Mouse (Mus musculus): Measurements from ENCODE around the gene Amfr. TPM values are rescaled to one million over a fixed set of nuclear protein-coding genes. Genes with fewer than 3 reads are reported as not detected.

The Amfr gene
- polyA plus RNA-seq, 1 experiment from 2014 or later: 63.1 TPM

DNA sequence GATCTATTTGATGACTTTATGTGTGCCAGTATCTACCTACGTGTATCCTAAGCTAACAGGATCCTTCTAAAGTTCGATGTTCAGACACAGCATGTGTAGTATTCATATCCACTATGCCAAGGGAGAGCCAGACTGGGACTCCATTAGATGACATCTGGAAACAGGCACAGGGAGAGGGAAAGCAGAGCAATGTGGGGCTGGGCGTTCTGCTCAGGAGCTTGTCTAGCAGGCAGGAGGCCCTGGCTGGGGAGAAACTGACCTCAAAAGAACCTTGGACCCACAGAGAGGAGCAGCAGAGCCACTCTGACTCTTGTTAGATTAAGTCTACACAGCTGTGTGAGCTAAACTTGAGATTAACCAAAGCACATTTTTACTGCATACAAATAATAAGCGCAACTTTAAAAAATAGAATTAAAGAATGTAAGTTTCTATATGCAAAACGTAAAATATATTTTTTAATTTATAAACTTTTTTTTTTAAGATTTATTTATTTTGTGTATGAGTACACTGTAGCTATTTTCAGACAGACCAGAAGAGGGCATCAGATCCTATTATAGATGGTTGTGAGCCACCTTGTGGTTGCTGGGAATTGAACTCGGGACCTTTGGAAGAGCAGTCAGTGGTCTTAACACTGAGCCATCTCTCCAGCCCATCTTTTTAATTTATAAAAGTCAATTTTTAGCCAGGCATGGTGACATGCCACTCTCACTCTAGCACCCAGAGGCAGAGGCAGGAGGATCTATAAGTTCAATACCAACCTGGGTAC is 36.0 kb downstream of the Amfr start:
- Histone ChIP-seq H3K9ac (ENCODE audit: low read length) (no peak overlapping the region), H3K4me2 (ENCODE audit: low read length) (no peak overlapping the region), H3K36me3 (ENCODE audit: control insufficient read depth, insufficient read depth, low read length) (peaks cover 97% of the 10 kb centered on the region), H3K4me3 (ENCODE audit: control insufficient read depth in 1 of 2, insufficient read depth in 1 of 2, low read depth in 1 of 2, low read length in 2 of 2) (no peak overlapping the region), H3K27me3 (ENCODE audit: control insufficient read depth, insufficient read depth, low read length) (no peaks in the 10 kb centered on the region), H3K4me1 (ENCODE audit: control insufficient read depth in 2 of 2, insufficient read depth in 2 of 2, low read length in 2 of 2) (peaks cover 0 to 2% of the 10 kb centered on the region in 2 experiments; a peak in 1 of 4 replicates), H3K27ac (replicated peaks in 1 of 2; ENCODE audit: control insufficient read depth in 1 of 2, insufficient read depth in 1 of 2, low read depth in 2 of 2, low read length in 2 of 2) (0 out of 4 replicates have a peak overlapping the region, but pooled peaks of 1 of the 2 experiments have one; percentile 31), H3K9me3 (ENCODE audit: control insufficient read depth, low read length) (no peaks in the 10 kb centered on the region)
- WGBS: 81% methylated on average over 6 of the region's 6 CpGs
- ATAC-seq (ENCODE audit: insufficient number of reproducible peaks, insufficient read depth, low FRiP score, low read depth): no peak

DNA sequence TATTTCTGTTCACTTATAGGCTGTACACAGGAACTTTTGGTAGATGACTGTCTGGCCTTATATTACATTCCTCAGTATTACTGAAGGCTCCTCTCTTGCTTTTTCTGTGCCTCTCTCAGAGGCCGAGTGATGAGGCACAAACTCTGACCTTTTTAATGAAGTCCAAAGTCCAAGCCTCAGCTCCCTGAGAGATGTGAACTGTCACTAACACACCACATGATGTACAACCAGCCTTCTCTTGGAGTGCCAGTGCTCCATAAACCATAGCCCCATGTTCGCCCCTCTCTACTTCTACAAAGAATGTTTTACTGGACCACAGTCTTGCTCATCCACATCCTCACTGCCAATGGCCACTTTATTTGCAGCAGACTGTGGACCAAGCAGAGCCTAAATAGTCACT is 37.3 kb downstream of the Amfr start:
- H3K27ac ChIP-seq (replicated peaks in 1 of 2; ENCODE audit: control insufficient read depth in 1 of 2, insufficient read depth in 1 of 2, low read depth in 2 of 2, low read length in 2 of 2): no peak overlapping the region
- no peak for ATAC-seq (ENCODE audit: insufficient number of reproducible peaks, insufficient read depth, low FRiP score, low read depth)
- H3K27me3 ChIP-seq (ENCODE audit: control insufficient read depth, insufficient read depth, low read length): no peaks in the 10 kb centered on the region
- peaks cover 0 to 2% of the 10 kb centered on the region in 2 experiments; a peak in 1 of 4 replicates for H3K4me1 ChIP-seq (ENCODE audit: control insufficient read depth in 2 of 2, insufficient read depth in 2 of 2, low read length in 2 of 2)
- no peak overlapping the region for H3K9ac ChIP-seq (ENCODE audit: low read length)
- H3K4me3 ChIP-seq (ENCODE audit: control insufficient read depth in 1 of 2, insufficient read depth in 1 of 2, low read depth in 1 of 2, low read length in 2 of 2): no peak overlapping the region
- no peaks in the 10 kb centered on the region for H3K9me3 ChIP-seq (ENCODE audit: control insufficient read depth, low read length)
- 92% methylated on average over 2 of the region's 2 CpGs for WGBS
- peaks cover 97% of the 10 kb centered on the region for H3K36me3 ChIP-seq (ENCODE audit: control insufficient read depth, insufficient read depth, low read length)
- H3K4me2 ChIP-seq (ENCODE audit: low read length): no peak overlapping the region

DNA sequence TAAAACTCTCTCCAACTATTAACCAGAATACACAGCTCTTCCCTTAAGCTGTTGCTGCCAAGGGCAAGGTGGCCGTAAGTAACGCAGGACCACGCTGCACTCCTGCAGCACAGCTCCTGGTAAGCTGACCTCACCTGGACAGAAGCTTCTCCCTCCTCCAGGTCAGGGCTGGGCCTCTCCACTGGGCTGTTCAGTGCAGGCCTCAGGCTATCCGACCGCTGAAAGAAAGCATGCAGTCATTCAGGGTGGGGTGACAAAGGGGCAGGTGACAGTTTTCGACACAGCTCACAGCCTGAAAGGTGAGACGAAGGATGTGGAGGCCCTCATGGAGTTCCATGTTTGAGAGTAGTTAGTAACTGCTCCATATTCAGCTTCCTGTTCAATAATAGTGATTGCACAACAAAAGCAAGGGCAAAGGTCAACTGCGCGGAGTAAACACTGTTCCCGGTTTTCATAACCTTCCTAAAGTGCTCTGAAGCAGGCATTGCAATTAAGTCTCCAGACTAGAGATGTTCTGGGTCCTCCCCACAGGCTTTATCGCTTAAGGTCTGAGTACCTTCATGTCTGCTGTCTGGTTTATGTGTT is 37.9 kb downstream of the Amfr start:
- H3K27ac ChIP-seq (replicated peaks in 1 of 2; ENCODE audit: control insufficient read depth in 1 of 2, insufficient read depth in 1 of 2, low read depth in 2 of 2, low read length in 2 of 2): no peak overlapping the region
- no peaks in the 10 kb centered on the region for H3K27me3 ChIP-seq (ENCODE audit: control insufficient read depth, insufficient read depth, low read length)
- no peak overlapping the region for H3K9ac ChIP-seq (ENCODE audit: low read length)
- H3K9me3 ChIP-seq (ENCODE audit: control insufficient read depth, low read length): no peaks in the 10 kb centered on the region
- no peak overlapping the region for H3K4me3 ChIP-seq (ENCODE audit: control insufficient read depth in 1 of 2, insufficient read depth in 1 of 2, low read depth in 1 of 2, low read length in 2 of 2)
- 88% methylated on average over 11 of the region's 11 CpGs for WGBS
- H3K36me3 ChIP-seq (ENCODE audit: control insufficient read depth, insufficient read depth, low read length): peaks cover 94% of the 10 kb centered on the region
- peaks cover 0 to 2% of the 10 kb centered on the region in 2 experiments; a peak in 1 of 4 replicates for H3K4me1 ChIP-seq (ENCODE audit: control insufficient read depth in 2 of 2, insufficient read depth in 2 of 2, low read length in 2 of 2)
- H3K4me2 ChIP-seq (ENCODE audit: low read length): no peak overlapping the region
- no peak for ATAC-seq (ENCODE audit: insufficient number of reproducible peaks, insufficient read depth, low FRiP score, low read depth)

DNA sequence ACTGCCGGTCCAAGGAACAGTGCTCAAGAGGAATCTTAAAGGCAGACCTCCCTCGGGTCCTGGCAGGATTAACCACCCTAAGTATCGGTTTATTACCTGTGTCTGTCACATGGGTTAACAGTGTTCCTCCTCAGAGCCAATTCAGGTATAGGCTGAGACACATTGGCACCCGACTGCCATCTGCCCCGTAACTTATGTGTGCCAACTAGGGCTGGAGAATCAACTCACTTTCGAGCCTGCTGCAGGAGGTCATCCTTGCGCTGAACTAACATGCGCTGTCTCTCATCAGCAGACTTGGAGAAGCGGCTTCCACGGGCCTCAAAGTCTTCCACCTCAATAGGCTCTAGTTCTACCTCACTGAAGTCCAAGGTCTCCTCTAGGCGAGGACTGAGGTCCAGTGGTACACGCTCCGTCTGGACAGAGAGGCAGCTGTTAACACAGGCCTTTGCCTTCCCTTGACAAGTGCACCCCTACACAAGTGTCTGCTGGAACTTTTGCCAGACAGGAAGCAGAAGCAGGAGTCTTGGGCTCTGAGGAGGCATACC is 38.7 kb downstream of the Amfr start:
- H3K4me2 ChIP-seq (ENCODE audit: low read length): no peak overlapping the region
- WGBS: 93% methylated on average over 13 of the region's 13 CpGs
- H3K4me3 ChIP-seq (ENCODE audit: control insufficient read depth in 1 of 2, insufficient read depth in 1 of 2, low read depth in 1 of 2, low read length in 2 of 2): no peak overlapping the region
- no peak overlapping the region for H3K27ac ChIP-seq (replicated peaks in 1 of 2; ENCODE audit: control insufficient read depth in 1 of 2, insufficient read depth in 1 of 2, low read depth in 2 of 2, low read length in 2 of 2)
- H3K36me3 ChIP-seq (ENCODE audit: control insufficient read depth, insufficient read depth, low read length): peaks cover 86% of the 10 kb centered on the region
- no peak for ATAC-seq (ENCODE audit: insufficient number of reproducible peaks, insufficient read depth, low FRiP score, low read depth)
- no peaks in the 10 kb centered on the region for H3K27me3 ChIP-seq (ENCODE audit: control insufficient read depth, insufficient read depth, low read length)
- no peak overlapping the region for H3K9ac ChIP-seq (ENCODE audit: low read length)
- H3K9me3 ChIP-seq (ENCODE audit: control insufficient read depth, low read length): no peaks in the 10 kb centered on the region
- peaks cover 0 to 2% of the 10 kb centered on the region in 2 experiments; a peak in 1 of 4 replicates for H3K4me1 ChIP-seq (ENCODE audit: control insufficient read depth in 2 of 2, insufficient read depth in 2 of 2, low read length in 2 of 2)

DNA sequence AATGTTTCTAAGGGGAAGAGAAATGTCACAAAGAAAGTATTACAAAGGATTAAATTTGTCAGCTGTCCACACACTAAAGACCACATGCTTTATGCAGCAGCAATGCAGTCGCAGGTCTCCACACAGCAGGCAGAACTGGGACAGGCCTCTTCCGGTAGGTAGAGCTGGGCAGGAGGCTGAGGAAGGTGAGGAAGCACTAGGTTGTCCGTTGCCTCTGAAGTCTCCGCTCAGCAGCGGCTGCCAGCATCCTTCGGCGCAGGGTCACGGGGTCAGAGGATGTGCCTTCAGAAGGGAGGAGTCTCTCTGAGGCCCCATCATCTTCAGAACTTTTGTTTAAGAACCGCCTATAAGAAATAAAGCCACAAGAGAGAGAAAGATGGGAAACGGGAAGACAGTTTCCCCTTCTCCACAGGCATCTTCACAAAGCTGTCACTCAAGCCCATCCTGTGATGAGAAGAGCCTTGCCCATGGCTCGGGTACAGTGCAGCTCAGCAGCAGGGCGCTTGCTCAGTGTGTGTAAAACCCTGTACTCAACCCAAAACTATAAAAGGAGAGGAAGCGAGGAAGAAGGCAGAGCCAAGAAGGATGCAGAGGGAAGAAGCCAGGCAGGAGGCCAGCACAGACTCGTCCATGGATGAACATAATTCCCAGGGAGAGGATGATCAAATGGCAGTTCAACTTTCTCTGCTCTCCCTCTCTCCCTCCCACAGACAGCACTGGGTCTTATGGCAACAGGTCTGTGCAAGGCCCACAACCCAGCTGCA is 39.5 kb downstream of the Amfr start:
- Histone ChIP-seq H3K4me3 (ENCODE audit: control insufficient read depth in 1 of 2, insufficient read depth in 1 of 2, low read depth in 1 of 2, low read length in 2 of 2) (no peak overlapping the region), H3K27ac (replicated peaks in 1 of 2; ENCODE audit: control insufficient read depth in 1 of 2, insufficient read depth in 1 of 2, low read depth in 2 of 2, low read length in 2 of 2) (no peak overlapping the region)
- WGBS: 91% methylated on average over 14 of the region's 14 CpGs

DNA sequence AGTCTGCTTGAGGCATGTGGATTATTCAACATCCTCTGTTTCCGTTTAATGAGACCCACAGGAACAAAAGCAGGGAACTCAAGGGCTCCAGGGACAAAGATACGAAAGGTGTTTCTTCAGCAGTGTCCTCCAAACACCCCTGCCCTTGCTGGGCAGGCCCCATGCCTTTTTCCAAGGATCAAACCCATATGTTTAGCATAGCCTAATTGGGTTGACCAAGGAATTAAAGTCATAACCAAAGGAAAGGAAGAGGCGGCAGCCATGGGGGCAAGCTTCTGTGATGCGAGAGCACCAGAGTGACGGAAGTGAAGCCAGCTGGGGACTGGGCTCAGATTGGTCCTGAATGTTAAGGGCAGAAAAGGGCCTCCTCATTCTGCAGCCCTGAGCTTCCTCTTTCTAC is 40.4 kb downstream of the Amfr start:
- 94% methylated on average over 5 of the region's 5 CpGs for WGBS
- Histone ChIP-seq H3K27ac (replicated peaks in 1 of 2; ENCODE audit: control insufficient read depth in 1 of 2, insufficient read depth in 1 of 2, low read depth in 2 of 2, low read length in 2 of 2) (no peak overlapping the region), H3K9me3 (ENCODE audit: control insufficient read depth, low read length) (no peaks in the 10 kb centered on the region), H3K9ac (ENCODE audit: low read length) (no peak overlapping the region), H3K27me3 (ENCODE audit: control insufficient read depth, insufficient read depth, low read length) (no peaks in the 10 kb centered on the region), H3K36me3 (ENCODE audit: control insufficient read depth, insufficient read depth, low read length) (peaks cover 69% of the 10 kb centered on the region), H3K4me3 (ENCODE audit: control insufficient read depth in 1 of 2, insufficient read depth in 1 of 2, low read depth in 1 of 2, low read length in 2 of 2) (no peak overlapping the region), H3K4me1 (ENCODE audit: control insufficient read depth in 2 of 2, insufficient read depth in 2 of 2, low read length in 2 of 2) (peaks cover 0 to 2% of the 10 kb centered on the region in 2 experiments; a peak in 1 of 4 replicates), H3K4me2 (ENCODE audit: low read length) (no peak overlapping the region)
- ATAC-seq (ENCODE audit: insufficient number of reproducible peaks, insufficient read depth, low FRiP score, low read depth): no peak

More for the DNA sequence above, 39.5 kb downstream of the Amfr start:
- Histone ChIP-seq H3K36me3 (ENCODE audit: control insufficient read depth, insufficient read depth, low read length) (peaks cover 79% of the 10 kb centered on the region), H3K9ac (ENCODE audit: low read length) (no peak overlapping the region), H3K4me2 (ENCODE audit: low read length) (no peak overlapping the region), H3K9me3 (ENCODE audit: control insufficient read depth, low read length) (no peaks in the 10 kb centered on the region), H3K4me1 (ENCODE audit: control insufficient read depth in 2 of 2, insufficient read depth in 2 of 2, low read length in 2 of 2) (peaks cover 0 to 2% of the 10 kb centered on the region in 2 experiments; a peak in 1 of 4 replicates), H3K27me3 (ENCODE audit: control insufficient read depth, insufficient read depth, low read length) (no peaks in the 10 kb centered on the region)
- no peak for ATAC-seq (ENCODE audit: insufficient number of reproducible peaks, insufficient read depth, low FRiP score, low read depth)

DNA sequence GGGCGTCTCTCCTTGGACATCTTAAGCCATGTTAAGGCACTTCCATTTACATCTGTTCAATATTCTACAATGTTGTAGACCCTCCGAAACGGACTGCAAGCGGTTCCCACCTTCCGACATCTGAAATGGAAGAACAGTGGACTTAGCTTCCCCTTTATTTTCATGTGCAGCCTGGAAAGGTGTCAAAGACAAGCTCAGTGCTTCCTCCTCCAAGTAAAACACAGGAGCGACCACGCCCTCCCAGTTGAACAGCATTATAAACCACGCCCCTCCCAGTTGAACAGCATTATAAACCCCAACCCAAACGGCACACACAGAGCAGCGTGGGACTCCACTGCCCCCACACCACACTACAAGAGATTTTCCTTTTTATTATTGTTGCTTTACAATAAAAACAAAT is 41.2 kb downstream of the Amfr start:
- peaks cover 0 to 2% of the 10 kb centered on the region in 2 experiments; a peak in 1 of 4 replicates for H3K4me1 ChIP-seq (ENCODE audit: control insufficient read depth in 2 of 2, insufficient read depth in 2 of 2, low read length in 2 of 2)
- no peaks in the 10 kb centered on the region for H3K27me3 ChIP-seq (ENCODE audit: control insufficient read depth, insufficient read depth, low read length)
- WGBS: 93% methylated on average over 10 of the region's 10 CpGs
- no peak for ATAC-seq (ENCODE audit: insufficient number of reproducible peaks, insufficient read depth, low FRiP score, low read depth)
- no peak overlapping the region for H3K27ac ChIP-seq (replicated peaks in 1 of 2; ENCODE audit: control insufficient read depth in 1 of 2, insufficient read depth in 1 of 2, low read depth in 2 of 2, low read length in 2 of 2)
- no peak overlapping the region for H3K9ac ChIP-seq (ENCODE audit: low read length)
- H3K36me3 ChIP-seq (ENCODE audit: control insufficient read depth, insufficient read depth, low read length): peaks cover 64% of the 10 kb centered on the region
- no peak overlapping the region for H3K4me2 ChIP-seq (ENCODE audit: low read length)
- H3K4me3 ChIP-seq (ENCODE audit: control insufficient read depth in 1 of 2, insufficient read depth in 1 of 2, low read depth in 1 of 2, low read length in 2 of 2): no peak overlapping the region
- no peaks in the 10 kb centered on the region for H3K9me3 ChIP-seq (ENCODE audit: control insufficient read depth, low read length)

Data from heart, embryonic 14.5 days (tissue).